Mouse (Mus musculus): Measurements from ENCODE around the gene Acox3.

The Acox3 gene

GRCm38 (mm10) chr5:35652319-35652718, 69.5 kb downstream of the Acox3 start:
- no peak for DNase-seq (ENCODE audit: low spot score)

DNA sequence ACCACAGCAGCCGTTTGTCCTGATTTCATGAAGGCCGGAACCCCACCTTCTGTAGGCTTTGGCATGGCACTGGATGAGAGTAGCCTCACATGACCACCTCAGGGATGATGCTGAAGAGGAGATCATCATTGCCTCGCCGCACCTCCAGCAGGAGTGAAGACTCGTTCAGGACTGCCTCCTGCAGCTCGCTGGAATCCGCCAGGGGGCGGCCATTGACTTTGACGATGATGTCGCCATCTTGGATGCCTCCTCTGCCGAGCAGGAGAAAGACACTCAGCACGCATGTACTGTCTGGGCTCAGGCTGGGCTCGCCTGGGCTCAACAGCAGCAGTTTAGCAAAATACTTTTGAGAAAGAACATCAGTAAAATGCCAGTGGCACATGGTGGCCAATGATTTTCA, 70.0 kb downstream of the Acox3 start:
- no peak for DNase-seq (ENCODE audit: low spot score)

DNA sequence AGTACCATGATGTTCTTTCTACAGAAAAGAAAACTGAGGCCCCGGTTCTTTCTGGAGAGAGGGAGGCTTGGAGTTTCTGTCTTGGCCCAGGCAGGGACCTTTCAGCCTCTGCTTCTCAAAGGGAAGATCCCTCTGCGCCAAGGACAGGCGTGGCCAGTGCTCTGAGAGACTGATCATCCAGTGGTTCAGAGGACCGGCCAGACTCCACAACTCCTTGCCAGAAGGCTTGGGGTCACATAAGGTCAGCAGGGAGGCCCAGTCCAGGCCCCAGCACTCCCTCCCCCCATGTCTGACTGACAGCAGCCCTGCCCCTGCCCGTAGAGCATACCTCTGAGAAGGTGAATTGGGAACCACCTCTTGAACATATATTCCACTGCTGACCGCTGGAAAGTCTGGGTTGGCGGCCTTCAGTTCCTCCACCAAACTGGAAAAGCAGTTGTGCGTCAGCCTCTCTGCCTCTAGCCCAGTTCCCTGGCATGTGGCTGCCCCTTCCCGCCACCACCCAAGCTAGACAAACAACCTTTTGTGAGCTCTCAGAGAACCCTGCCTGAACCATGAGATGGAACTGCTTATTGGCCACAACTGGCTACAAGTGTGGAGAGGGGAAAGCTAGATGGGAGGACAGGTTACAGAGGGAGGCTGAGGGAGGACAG, 71.0 kb downstream of the Acox3 start:
- no peak for DNase-seq (ENCODE audit: low spot score)

- DNase-seq (ENCODE audit: low spot score), result no peak
Observed at GRCm38 (mm10) chr5:35655753-35656485, 73.1 kb downstream of the Acox3 start.

DNA sequence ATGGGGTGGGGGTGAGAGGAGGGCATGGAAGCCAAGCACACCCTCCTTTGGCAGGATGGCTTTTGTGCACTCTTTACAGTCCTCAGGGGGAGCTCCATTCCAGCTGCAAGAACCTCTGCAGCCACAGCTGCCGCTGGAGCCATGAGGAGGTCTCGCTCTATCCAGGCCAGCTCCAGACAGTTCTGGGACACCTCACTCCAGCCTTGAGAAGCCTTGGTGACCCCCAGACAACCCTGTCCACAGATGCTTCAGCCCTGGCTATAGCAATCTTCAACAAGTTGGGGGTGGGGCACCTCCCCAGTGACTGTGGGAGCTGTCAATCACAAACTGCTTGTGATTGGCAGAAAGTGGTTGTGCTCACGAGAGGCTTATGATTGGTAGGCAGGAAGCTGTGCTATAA, 76.7 kb downstream of the Acox3 start:
- DNase-seq (ENCODE audit: low spot score), result no peak

DNA sequence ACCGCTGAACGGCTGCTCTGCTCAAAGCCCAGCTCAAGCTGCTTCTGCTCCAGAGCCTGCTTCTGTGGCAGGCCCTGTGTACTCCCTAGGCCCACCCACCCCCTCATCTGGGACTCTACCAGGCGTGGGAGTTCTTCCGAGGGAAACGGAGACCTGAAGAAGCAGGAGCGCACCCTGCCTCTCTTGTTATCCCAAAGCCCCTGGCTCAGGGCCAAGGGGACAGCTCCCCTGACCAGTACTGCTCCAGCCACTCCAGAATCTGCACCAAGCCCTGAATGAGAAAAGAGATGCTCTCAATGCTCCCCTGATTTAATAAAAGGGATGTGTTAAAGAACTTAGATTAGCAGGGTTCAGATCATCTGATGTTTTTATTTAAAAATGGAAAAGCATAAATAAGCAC, 78.4 kb downstream of the Acox3 start:
- no peak for DNase-seq (ENCODE audit: low spot score)

DNA sequence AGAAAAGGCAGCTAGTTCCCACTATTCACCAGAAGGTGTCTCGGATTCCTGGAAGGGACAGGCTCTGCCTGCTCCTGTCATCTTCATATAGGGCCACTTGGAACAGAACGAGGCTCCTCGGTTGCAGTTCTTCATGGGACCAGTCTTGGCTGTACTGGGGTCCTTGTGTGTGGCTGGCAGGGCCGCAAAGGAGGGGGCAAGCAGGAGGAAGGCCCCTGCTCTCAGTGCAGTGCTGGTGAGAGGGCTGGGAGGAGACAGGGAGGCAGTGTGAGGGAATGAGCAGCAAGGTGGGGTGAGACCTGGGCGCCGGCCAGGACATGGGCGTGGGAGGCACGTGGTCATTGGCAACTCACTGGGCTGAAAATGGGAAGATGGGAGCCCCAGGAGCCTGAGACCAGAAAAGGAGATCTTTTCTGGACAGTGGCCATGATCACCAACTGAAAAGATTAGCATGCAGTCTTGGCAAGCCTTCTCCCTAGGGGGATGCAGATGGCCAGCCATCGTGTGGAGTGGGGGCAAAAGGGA, 79.2 kb downstream of the Acox3 start:
- no peak for DNase-seq (ENCODE audit: low spot score)
